Mouse (Mus musculus): Measurements from ENCODE around the gene Cxcr6.

The Cxcr6 gene

GRCm38 (mm10) chr9:123814821-123815220 lies 8.5 kb downstream of the Cxcr6 start:
- in situ Hi-C loops (cut with MboI; ENCODE audit: low pct_unique_long_range_greater_than_20kb in 1 of 2, low sequenced_read_pairs in 2 of 2, unreplicated experiment in 1 of 2), result no loop called here

GRCm38 (mm10) chr9:123815444-123815843 lies 9.2 kb downstream of the Cxcr6 start:
- in situ Hi-C loops (cut with MboI; ENCODE audit: low pct_unique_long_range_greater_than_20kb in 1 of 2, low sequenced_read_pairs in 2 of 2, unreplicated experiment in 1 of 2), result no loop called here

DNA sequence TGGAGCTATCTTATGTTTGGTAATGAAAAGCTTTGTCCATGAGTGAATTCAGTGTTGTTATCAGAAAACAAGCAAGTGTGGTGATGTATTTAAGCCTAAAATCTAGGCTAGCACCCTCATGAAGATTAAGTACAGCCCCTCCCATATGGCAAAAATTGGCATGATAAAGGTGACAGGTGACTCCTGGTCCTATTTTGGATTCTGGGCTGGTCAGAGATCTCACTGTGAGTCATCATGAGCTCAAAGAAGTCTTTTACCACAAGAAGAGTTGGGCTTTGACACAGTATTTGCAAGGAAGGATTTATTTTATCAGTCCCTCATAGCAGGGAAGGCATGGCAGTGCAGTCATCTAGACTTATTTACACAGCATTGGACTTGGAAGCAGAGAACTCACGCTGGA lies 9.7 kb downstream of the Cxcr6 start:
- in situ Hi-C loops (cut with MboI; ENCODE audit: low pct_unique_long_range_greater_than_20kb in 1 of 2, low sequenced_read_pairs in 2 of 2, unreplicated experiment in 1 of 2), result no loop called here

DNA sequence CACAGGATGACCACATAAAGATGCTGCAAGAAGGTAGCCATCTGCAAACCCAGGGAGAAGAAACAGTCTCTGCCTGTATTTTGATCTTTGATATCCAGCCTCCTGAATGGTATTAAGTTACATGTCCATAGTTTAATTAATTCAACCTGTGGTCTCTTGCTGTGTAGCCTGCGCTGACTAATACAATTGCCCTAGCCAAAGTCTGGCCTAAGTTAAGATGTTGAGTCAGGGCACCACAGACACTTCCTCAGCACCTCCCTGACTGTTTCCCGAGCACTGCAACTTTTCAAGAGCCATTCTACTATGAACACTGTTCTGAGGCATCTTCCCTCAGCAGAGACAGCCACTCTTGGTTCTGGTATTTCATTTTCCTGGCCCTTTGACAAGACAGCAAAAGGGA lies 12.3 kb downstream of the Cxcr6 start:
- in situ Hi-C loops (cut with MboI; ENCODE audit: low pct_unique_long_range_greater_than_20kb in 1 of 2, low sequenced_read_pairs in 2 of 2, unreplicated experiment in 1 of 2), result no loop called here

DNA sequence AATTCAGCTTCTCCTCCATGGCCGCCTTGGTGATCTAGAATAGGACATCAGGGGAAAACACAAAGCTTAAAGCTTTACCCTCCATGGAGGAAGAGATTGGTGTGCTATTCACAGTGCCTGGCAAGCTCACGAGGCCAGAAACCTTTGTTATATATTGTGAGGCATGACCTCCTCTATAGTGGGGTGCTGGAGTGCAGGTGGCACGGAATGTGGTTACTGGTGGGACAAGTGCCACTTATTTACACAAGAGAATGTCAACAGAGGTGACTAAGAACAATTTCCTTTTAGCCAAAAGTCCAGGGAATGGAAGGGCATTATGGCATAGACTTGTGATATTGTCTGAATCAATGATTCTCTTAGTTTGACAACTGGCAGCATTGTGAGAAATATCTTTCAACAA lies 20.4 kb downstream of the Cxcr6 start:
- in situ Hi-C loops (cut with MboI; ENCODE audit: low pct_unique_long_range_greater_than_20kb in 1 of 2, low sequenced_read_pairs in 2 of 2, unreplicated experiment in 1 of 2), result no loop called here

DNA sequence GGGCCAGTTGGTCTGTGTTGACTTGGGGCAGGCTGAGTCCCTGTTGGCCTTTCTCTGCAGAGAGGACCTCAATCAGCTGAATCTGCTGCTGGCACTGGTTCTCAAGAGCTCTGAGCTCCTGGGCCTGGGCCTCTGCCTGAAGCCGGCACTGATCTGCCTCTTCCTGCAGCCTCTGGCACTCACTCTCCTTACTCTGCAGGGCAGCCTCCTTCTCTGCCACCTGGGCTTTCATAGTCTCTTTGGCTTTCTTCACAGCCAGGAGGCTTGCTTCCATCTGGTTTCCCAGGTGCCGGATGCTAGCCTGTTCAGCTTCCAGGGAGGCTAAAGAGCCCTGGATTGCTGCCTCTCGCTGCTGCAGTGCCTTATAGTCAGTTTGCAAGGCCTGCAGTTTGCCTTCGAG lies 22.6 kb downstream of the Cxcr6 start:
- in situ Hi-C loops (cut with MboI; ENCODE audit: low pct_unique_long_range_greater_than_20kb in 1 of 2, low sequenced_read_pairs in 2 of 2, unreplicated experiment in 1 of 2), result no loop called here

DNA sequence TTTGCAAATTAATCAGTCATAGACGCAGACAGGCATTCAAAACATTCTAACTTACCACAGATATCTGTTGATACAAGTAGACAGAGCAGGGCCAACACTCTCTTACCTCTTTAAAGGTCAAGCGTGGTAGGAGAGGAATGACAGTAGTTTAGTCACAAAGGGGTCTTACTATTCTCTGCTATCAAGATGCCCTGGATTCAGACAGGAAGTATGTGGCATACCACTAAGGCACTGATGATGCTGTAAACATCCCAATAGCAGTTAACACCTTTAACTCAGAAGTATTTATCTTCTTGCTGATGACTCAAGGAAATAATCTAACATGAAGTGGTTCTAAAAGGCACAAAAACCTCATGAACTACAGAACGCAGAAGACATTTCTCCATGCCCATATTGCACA lies 29.6 kb downstream of the Cxcr6 start:
- in situ Hi-C loops (cut with MboI; ENCODE audit: low pct_unique_long_range_greater_than_20kb in 1 of 2, low sequenced_read_pairs in 2 of 2, unreplicated experiment in 1 of 2), result no loop called here

- in situ Hi-C loops (cut with MboI; ENCODE audit: low pct_unique_long_range_greater_than_20kb in 1 of 2, low sequenced_read_pairs in 2 of 2, unreplicated experiment in 1 of 2), result no loop called here
Measured at GRCm38 (mm10) chr9:123840243-123840642, 34.0 kb downstream of the Cxcr6 start.

- in situ Hi-C loops (cut with MboI; ENCODE audit: low pct_unique_long_range_greater_than_20kb in 1 of 2, low sequenced_read_pairs in 2 of 2, unreplicated experiment in 1 of 2), result no loop called here
Measured at GRCm38 (mm10) chr9:123844468-123844867, 38.2 kb downstream of the Cxcr6 start.

GRCm38 (mm10) chr9:123845120-123845519 lies 38.8 kb downstream of the Cxcr6 start:
- in situ Hi-C loops (cut with MboI; ENCODE audit: low pct_unique_long_range_greater_than_20kb in 1 of 2, low sequenced_read_pairs in 2 of 2, unreplicated experiment in 1 of 2), result no loop called here

DNA sequence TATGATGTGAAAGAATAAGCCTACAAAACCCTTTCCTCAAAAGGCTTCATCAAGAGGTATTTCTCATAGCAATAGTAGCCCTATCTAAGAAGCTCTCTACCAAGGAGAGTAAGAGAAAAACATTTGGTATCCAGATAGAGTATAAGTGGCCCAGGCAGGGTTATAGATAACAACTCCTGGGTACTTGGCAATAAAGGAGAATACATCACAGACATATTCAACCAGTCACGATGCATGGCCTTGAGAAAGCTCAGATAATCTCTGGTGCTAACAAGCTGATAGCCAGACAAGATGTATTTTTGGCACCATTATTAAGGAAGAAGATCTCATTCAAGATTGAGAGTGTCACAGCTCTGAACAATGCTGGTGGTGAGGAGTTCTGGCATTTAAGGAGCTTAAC lies 40.2 kb downstream of the Cxcr6 start:
- in situ Hi-C loops (cut with MboI; ENCODE audit: low pct_unique_long_range_greater_than_20kb in 1 of 2, low sequenced_read_pairs in 2 of 2, unreplicated experiment in 1 of 2), result no loop called here

- in situ Hi-C loops (cut with MboI; ENCODE audit: low pct_unique_long_range_greater_than_20kb in 1 of 2, low sequenced_read_pairs in 2 of 2, unreplicated experiment in 1 of 2), result no loop called here
Measured at GRCm38 (mm10) chr9:123849976-123850695, 43.9 kb downstream of the Cxcr6 start.

DNA sequence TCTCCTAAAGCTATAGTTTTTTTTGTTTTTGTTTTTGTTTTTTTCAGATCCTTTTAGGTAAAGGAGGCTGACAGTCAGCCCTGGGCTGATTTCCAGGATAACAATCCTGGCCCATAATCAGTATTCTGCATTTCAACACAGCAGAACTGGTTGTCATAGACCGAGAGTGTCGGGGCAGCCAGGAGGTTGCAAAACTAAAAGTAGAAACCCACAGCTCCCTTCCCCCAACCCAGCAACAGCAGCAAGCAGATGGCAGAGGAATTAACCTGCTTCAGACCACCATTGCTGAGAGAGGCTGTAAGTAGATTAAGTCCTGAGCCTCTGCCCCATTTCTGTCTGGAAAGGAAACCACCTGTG lies 44.4 kb downstream of the Cxcr6 start:
- in situ Hi-C loops (cut with MboI; ENCODE audit: low pct_unique_long_range_greater_than_20kb in 1 of 2, low sequenced_read_pairs in 2 of 2, unreplicated experiment in 1 of 2), result no loop called here

DNA sequence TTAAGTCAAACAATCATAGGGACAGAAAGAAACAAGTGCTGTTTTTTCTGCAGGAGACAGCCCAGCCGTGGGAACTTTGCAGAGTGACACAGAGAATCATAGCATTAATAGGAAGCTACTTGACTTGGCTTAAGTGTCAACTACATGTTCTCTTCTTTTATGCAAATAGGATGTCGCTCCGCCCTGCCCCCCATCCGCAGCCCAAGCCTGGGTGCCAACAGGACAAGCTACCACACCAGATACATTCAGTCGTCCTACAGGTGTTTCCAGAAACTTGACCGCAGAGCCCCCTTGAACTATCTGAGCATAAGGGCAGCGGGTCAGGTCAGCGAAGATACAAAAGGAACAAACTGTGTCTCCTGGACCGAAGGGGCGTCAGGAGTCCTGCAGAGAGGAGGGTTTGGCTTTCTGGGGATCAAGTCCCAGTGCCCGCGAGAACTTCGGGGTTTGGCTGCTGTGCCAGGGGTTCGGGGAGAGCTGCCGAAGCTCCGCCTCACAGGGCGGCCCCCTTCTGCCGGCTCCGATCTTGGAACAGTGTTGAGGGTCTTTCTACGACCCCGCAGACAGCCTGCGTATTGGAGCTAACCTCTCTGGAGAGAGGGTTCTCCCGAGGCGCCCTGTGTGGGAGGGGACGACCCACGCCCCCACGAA lies 44.9 kb downstream of the Cxcr6 start:
- in situ Hi-C loops (cut with MboI; ENCODE audit: low pct_unique_long_range_greater_than_20kb in 1 of 2, low sequenced_read_pairs in 2 of 2, unreplicated experiment in 1 of 2), result no loop called here

DNA sequence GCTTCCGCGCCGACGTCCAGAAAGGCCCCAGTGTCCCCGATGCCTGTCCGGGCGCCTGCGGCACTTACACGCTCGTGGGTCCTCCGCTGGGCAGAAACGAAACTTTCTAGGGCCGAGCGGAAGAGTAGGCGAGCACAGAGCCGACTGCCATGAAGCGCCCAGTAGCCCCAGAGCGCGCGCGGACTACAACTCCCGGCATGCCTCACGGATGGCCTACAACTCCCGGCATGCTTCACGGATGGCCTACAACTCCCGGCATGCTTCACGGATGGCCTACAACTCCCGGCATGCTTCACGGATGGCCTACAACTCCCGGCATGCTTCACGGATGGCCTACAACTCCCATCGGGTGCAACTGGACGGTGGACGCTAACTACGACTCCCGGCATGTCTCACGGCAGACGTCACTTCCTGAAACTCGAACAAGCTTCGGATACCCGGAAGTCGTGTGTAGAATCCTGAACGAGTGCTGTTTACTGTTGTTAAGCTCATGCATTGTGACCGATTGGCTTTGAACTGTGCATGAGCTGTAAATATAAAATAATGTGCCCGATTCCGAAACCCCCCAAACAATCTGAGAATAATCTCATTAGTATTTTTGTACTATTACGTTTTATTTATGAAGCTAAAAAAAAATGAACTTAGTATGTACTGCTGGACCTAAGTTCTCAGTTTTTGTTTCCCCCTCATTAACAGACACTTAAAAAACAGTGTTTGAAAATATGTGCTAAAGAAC lies 45.6 kb downstream of the Cxcr6 start, which contains the start of gene Fyco1:
TSS of gene Fyco1 (minus strand) at position 187 of the 736 bp plus-strand sequence.
- in situ Hi-C loops (cut with MboI; ENCODE audit: low pct_unique_long_range_greater_than_20kb in 1 of 2, low sequenced_read_pairs in 2 of 2, unreplicated experiment in 1 of 2), result no loop called here

DNA sequence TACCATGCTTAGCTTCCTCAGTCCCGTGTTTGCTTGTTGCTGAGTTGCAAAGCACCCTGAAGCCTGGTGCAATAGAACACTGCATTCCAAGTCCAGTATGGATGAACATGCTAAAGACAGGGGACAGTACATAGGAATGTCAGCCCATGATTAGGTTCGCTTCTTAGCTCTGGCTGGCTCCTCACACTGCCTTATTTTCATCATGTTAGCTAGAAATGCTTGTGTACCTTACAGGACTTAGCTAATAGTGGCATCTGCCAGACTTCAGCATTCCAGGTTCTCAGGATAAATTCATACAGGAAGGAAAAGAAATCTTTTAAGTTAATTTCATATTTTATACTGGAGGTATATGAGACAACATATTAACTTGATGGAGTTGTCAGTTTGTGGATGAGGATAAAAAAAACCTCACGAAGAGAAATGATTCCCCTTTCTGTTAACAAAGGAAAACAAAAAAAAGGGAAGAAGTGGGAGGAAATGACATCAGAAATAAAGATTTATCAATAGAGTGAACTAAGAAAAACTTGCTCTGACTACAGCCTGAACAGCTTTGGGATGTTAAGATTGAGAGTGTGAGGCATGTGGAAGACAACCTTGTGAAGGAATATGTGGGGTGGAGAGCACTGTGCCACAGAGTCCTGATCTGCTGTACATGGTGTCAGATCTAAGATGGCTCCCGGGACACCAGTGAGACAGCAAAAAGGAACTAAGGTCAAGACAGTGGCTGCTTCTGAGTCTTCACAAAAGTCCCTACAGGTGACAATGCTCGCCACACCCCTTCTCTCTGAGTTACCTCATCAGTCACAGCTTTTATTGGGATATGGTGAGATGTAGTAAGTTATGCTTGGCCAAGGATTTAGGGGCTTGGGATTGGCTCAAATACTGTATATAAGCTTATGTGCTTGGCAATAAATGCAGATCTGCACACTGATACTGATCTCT lies 46.4 kb downstream of the Cxcr6 start:
- in situ Hi-C loops (cut with MboI; ENCODE audit: low pct_unique_long_range_greater_than_20kb in 1 of 2, low sequenced_read_pairs in 2 of 2, unreplicated experiment in 1 of 2), result no loop called here

DNA sequence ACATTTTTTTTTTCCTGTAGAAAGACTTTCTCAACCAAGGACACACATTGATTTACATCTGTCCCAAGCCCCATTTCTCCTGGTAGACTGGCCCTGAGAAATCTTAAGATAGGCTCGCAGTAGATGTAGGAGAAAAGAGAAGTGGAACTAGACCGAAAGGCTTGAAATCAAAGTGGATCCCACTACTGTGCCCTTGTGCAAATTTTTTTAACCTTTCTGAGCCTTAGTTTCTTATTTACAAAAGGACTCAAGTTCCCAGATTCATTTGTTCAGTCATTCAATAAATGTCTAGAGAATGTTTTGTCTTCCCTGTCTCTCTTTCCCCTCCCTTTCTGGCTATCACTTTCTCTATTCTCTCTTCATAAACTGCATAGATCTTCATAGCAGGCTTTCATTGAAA lies 50.6 kb downstream of the Cxcr6 start:
- in situ Hi-C loops (cut with MboI; ENCODE audit: low pct_unique_long_range_greater_than_20kb in 1 of 2, low sequenced_read_pairs in 2 of 2, unreplicated experiment in 1 of 2), result no loop called here

Measured in mouse embryonic stem cell (cell line).